Mouse (Mus musculus) kidney, postnatal 0 days (tissue): Measurements from ENCODE around the gene Pde4d. TPM values are rescaled to one million over a fixed set of nuclear protein-coding genes. Genes with fewer than 3 reads are reported as not detected.

ENCODE experiments used
- ATAC-seq: fragments of 200-750 bp; cut with Nextera tagmentation; replicated peaks from 2 replicates; pipeline ENCODE4 v1.8.0; 2017; ENCODE audit warnings: low read depth, moderate number of reproducible peaks, moderate TSS enrichment, moderate library complexity; ENCODE audit not compliant: low FRiP score
- DNase-seq: peaks from one replicate; pipeline ENCODE4 v3.0.0-alpha.2; 2016; ENCODE audit warnings: low spot score
- H3K27ac ChIP-seq: fragments of 300-500 bp; sonication (generic); 2 replicates; pipeline ENCODE4 v1.5.1; 2014; ENCODE audit warnings: mild to moderate bottlenecking
- H3K27me3 ChIP-seq: fragments of 300-500 bp; sonication (generic); 2 replicates; pipeline ENCODE4 v1.6.1; 2014; ENCODE audit warnings: low read length, mixed read lengths; ENCODE audit not compliant: insufficient read depth
- H3K36me3 ChIP-seq: fragments of 300-500 bp; sonication (generic); 2 replicates; pipeline ENCODE4 v1.6.1; 2014; ENCODE audit warnings: low read length, mixed read lengths; ENCODE audit not compliant: insufficient read depth
- H3K4me1 ChIP-seq: fragments of 300-500 bp; sonication (generic); replicated peaks from 2 replicates; pipeline ENCODE4 v1.6.1; 2014; ENCODE audit warnings: antibody characterized with exemption, low read length, mixed read lengths; ENCODE audit not compliant: insufficient read depth
- H3K4me2 ChIP-seq: fragments of 300-500 bp; sonication (generic); 2 replicates; pipeline ENCODE4 v1.6.1; 2014; ENCODE audit warnings: mild to moderate bottlenecking, low read length, moderate library complexity, mixed read lengths
- H3K4me3 ChIP-seq: fragments of 300-500 bp; sonication (generic); replicated peaks from 2 replicates; pipeline ENCODE4 v1.5.1; 2014; ENCODE audit warnings: low read depth, low read length
- H3K9ac ChIP-seq: fragments of 300-500 bp; sonication (generic); 2 replicates; pipeline ENCODE4 v1.6.1; 2014; ENCODE audit warnings: low read depth, low read length
- H3K9me3 ChIP-seq: fragments of 300-500 bp; sonication (generic); replicated peaks from 2 replicates; pipeline ENCODE4 v1.6.1; 2016; ENCODE audit warnings: low read length, inconsistent platforms, mixed read lengths
- CTCF ChIP-seq: IDR thresholded peaks from 2 replicates; pipeline ENCODE4 v1.5.1; 2016; ENCODE audit warnings: antibody characterized with exemption, low read depth, mild to moderate bottlenecking, moderate library complexity
- WGBS: fragments of 180-500 bp; shearing (Covaris S2); extraction: QIAGEN DNeasy Blood & Tissue Kit; methylation state at CpG from one replicate; pipeline ENCODE4 v1.1.7; 2014; 5-methylcytosine and 5-hydroxymethylcytosine counted together
- polyA plus RNA-seq: library from polyadenylated mRNA; unstranded; fragments of >200 nt; fragmentation: Nextera tagmentation; extraction: Ambion mirVana; gene quantifications from 2 replicates; pipeline ENCODE4 v1.2.1, GENCODE M21; 2015

Gene Pde4d
- polyA plus RNA-seq, 1 experiment from 2014 or later: 7.1 TPM

GRCm38 (mm10) chr13:109678991-109679390 is 1229.2 kb downstream of the Pde4d start:
- ATAC-seq: no peak
- H3K4me3 ChIP-seq: no peak overlapping the region

GRCm38 (mm10) chr13:109680229-109680628 is 1230.5 kb downstream of the Pde4d start:
- no peak overlapping the region for H3K27ac ChIP-seq
- DNase-seq (no peak), ATAC-seq (no peak)
- no peaks in the 10 kb centered on the region for H3K36me3 ChIP-seq
- WGBS: 90% methylated on average over 8 of the region's 8 CpGs
- no peaks in the 10 kb centered on the region for H3K27me3 ChIP-seq
- H3K9ac ChIP-seq: no peak overlapping the region
- H3K4me1 ChIP-seq: no peaks in the 10 kb centered on the region
- H3K4me3 ChIP-seq: no peak overlapping the region
- H3K9me3 ChIP-seq: no peaks in the 10 kb centered on the region
- H3K4me2 ChIP-seq: no peak overlapping the region
- no peak for TF ChIP-seq CTCF

More at GRCm38 (mm10) chr13:109678991-109679390, 1229.2 kb downstream of the Pde4d start:
- Histone ChIP-seq H3K4me2 (no peak overlapping the region), H3K4me1 (no peaks in the 10 kb centered on the region), H3K27me3 (no peaks in the 10 kb centered on the region), H3K9ac (no peak overlapping the region), H3K9me3 (no peaks in the 10 kb centered on the region), H3K27ac (no peak overlapping the region), H3K36me3 (no peaks in the 10 kb centered on the region)
- no peak for DNase-seq
- 79% methylated on average over 1 of the region's 1 CpGs for WGBS
- TF ChIP-seq CTCF: no peak

GRCm38 (mm10) chr13:109681699-109682293 is 1232.0 kb downstream of the Pde4d start:
- H3K27ac ChIP-seq: no peak overlapping the region
- 77% methylated on average over 4 of the region's 4 CpGs for WGBS

DNA sequence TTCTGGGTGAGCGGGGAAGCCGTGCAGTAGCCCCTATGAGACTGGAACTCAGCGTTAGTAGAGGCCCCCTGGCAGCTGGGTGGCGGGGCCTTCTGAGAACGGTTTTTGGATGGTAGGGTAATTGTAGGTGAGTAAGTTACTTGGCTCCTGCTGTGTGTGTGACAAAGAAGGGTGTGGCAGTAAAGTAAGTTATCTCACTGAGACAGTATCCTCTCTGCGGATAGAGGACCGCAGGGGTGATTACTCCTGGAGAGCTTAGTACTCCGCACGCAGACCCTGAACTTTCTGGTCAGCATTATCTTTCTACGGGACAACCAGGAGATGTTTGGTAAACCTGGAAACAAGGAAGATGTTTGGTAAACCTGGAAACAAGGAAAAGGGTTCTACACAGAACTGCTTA is 1233.3 kb downstream of the Pde4d start:
- Histone ChIP-seq H3K9me3 (no peaks in the 10 kb centered on the region), H3K4me1 (no peaks in the 10 kb centered on the region), H3K36me3 (no peaks in the 10 kb centered on the region), H3K4me2 (no peak overlapping the region), H3K27ac (no peak overlapping the region), H3K4me3 (no peak overlapping the region), H3K27me3 (no peaks in the 10 kb centered on the region), H3K9ac (no peak overlapping the region)
- 78% methylated on average over 10 of the region's 10 CpGs for WGBS
- TF ChIP-seq CTCF: no peak
- no peak for DNase-seq
- ATAC-seq: no peak

More at GRCm38 (mm10) chr13:109681699-109682293, 1232.0 kb downstream of the Pde4d start:
- no peaks in the 10 kb centered on the region for H3K27me3 ChIP-seq
- H3K4me1 ChIP-seq: no peaks in the 10 kb centered on the region
- no peak overlapping the region for H3K4me3 ChIP-seq
- H3K36me3 ChIP-seq: no peaks in the 10 kb centered on the region
- ATAC-seq: no peak
- no peak for TF ChIP-seq CTCF
- no peak overlapping the region for H3K9ac ChIP-seq
- H3K9me3 ChIP-seq: no peaks in the 10 kb centered on the region
- H3K4me2 ChIP-seq: no peak overlapping the region
- no peak for DNase-seq

DNA sequence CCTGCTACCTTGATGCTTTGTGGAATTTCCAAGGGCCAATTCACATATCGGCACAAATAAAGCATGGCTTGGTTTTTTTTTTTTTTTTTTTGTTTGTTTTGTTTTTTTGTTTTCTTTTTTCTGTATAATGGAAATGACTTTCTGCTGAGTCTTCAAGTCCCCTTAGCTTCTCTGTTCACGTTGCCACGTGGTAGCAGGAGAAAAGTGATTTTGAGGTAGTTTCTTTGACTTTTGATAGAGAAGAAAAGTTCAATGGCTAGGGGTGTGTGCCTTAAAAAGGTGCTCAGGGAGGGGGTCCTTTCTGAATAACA is 1235.2 kb downstream of the Pde4d start:
- no peak for ATAC-seq
- TF ChIP-seq CTCF: no peak

DNA sequence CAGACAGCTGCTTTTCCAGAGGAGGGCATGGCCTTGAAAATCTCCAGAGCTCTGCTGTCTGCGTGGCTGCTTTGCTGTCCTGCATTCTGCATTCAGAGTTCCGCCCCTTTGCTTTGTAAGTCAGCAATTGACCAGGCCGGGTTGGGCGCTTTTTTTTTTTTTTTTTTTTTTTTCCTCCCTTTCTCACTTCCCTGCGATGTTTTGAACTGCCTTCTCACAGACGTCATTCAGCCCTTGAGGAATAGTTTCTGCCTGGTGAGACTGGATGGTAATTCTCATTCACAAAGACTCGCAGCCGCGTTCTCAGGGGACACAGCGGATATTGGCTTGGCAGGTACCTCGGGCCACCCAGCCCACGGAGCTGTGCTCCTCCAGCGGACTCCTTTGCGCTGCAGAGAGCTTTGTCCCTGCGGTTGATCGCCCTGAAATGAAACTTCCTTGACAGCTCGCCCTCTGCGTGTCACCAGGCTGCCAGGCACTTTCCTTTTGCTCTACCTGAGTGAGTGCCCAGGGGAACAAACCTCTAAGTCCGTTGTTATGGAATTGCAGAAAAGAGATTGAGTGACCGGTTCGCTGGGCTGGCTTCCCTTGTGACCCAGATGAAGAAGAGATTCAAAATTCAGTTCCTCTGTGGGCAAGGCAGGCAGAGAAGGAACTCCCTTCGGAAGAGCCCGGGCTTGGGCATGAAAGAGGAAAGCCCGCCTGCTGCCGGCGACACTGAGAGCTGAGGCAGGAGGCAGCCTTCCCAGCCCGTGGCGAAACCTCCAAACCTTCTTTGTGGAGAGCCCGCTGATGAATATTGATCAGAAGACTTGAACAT is 1235.8 kb downstream of the Pde4d start:
- ATAC-seq: peak; percentile 66; the same call in 1 of the 2 replicates
- Histone ChIP-seq H3K27me3 (no peaks in the 10 kb centered on the region), H3K9me3 (no peaks in the 10 kb centered on the region), H3K4me1 (no peaks in the 10 kb centered on the region), H3K27ac (peak overlapping the region; percentile 65), H3K4me2 (peak overlapping the region; percentile 91), H3K36me3 (no peaks in the 10 kb centered on the region), H3K4me3 (peak overlapping the region; percentile 49), H3K9ac (peak overlapping the region; percentile 49)
- TF ChIP-seq CTCF: 0 out of 2 replicates have a peak, but pooled peaks have one; percentile 33
- peak; percentile 69 for DNase-seq
- 2% methylated on average over 29 of the region's 29 CpGs for WGBS

More for the DNA sequence above, 1235.2 kb downstream of the Pde4d start:
- Histone ChIP-seq H3K4me2 (peak overlapping the region; percentile 91), H3K4me1 (no peaks in the 10 kb centered on the region), H3K9me3 (no peaks in the 10 kb centered on the region), H3K9ac (peak overlapping the region; percentile 49; the same call in 1 of the 2 replicates), H3K36me3 (no peaks in the 10 kb centered on the region), H3K27me3 (no peaks in the 10 kb centered on the region), H3K27ac (peak overlapping the region; percentile 65; the same call in 1 of the 2 replicates), H3K4me3 (peak overlapping the region; percentile 49)
- 28% methylated on average over 3 of the region's 3 CpGs for WGBS
- DNase-seq: no peak
